Mouse (Mus musculus): ENCODE measurements at regions not wholly inside any gene's neighbourhood (a gene's known extent, or its start where the extent isn't known, plus 50 kb on each side); places are given as distances from the start of the nearest gene placed in this dataset.

DNA sequence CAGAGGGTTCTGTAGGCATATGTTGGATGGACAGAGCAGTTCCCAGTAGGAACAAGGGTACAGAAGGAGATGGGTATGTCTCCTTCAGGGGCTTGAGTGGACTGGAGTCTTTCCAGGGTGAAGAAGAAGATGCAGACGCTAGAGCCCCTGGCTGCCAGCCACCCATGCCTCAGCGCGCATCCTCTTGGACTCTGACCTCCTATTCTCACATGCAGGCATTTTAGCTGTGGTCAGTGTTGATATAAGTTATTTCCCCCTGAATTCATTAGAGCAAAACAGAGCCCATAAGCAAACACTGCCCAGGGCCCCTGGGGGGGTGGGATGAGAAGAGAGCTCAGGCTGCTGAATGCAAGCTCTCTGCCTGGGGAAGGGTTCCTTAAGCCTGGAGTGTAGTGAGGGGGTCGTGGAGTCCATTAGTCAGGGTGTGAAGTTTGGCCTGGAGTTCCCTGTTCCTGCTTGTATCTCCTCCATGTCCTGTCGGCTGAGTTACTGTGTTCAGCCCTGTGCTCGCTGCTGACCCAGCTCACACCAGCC lies 54.0 kb upstream of the Nkx2-2 start:
- WGBS: 70% methylated on average over 6 of the region's 6 CpGs
- ATAC-seq (replicated peaks; ENCODE audit: low FRiP score): no peak
- no peak overlapping the region for H3K9ac ChIP-seq (ENCODE audit: low read depth, low read length)

DNA sequence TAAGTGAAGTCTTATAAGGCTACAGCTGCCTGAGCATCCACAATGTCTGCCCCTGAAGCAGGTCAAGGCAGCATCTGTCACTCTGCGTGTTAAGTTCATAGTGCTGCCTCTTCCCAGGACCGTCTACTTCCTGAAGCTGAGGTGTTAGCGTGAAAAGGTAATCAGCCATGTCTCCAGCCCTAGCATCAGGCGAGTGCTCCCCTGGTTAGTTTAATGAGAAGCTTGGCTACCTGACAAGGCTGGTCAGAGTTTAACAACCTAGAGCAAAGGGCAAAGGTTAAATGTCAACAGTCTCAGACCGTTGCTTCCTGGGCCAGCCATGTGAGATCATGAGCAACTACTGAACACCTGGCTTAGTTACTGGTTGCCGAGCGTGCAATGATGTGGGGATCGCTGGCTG lies 53.2 kb upstream of the Nkx2-2 start:
- H3K9ac ChIP-seq (ENCODE audit: low read depth, low read length): no peak overlapping the region
- DNase-seq (ENCODE audit: low spot score): no peak
- H3K27ac ChIP-seq (ENCODE audit: low read depth, low read length): no peak overlapping the region
- no peaks in the 10 kb centered on the region for H3K36me3 ChIP-seq (ENCODE audit: control insufficient read depth, insufficient read depth, low read length)
- no peaks in the 10 kb centered on the region for H3K9me3 ChIP-seq (ENCODE audit: control insufficient read depth, low read length)
- no peak overlapping the region for H3K4me3 ChIP-seq (ENCODE audit: low read depth, low read length)
- H3K4me2 ChIP-seq: no peak overlapping the region
- no peaks in the 10 kb centered on the region for H3K4me1 ChIP-seq (replicated peaks; ENCODE audit: control insufficient read depth, insufficient read depth, low read length)
- WGBS: 68% methylated on average over 8 of the region's 8 CpGs
- H3K27me3 ChIP-seq (replicated peaks; ENCODE audit: control insufficient read depth, insufficient read depth, low read length): no peaks in the 10 kb centered on the region
- no peak; the same call in 1 of the 2 replicates for ATAC-seq (replicated peaks; ENCODE audit: low FRiP score)

More for the DNA sequence above, 54.0 kb upstream of the Nkx2-2 start:
- Histone ChIP-seq H3K27me3 (replicated peaks; ENCODE audit: control insufficient read depth, insufficient read depth, low read length) (no peaks in the 10 kb centered on the region), H3K4me2 (no peak overlapping the region), H3K9me3 (ENCODE audit: control insufficient read depth, low read length) (no peaks in the 10 kb centered on the region), H3K27ac (ENCODE audit: low read depth, low read length) (no peak overlapping the region), H3K36me3 (ENCODE audit: control insufficient read depth, insufficient read depth, low read length) (no peaks in the 10 kb centered on the region), H3K4me3 (ENCODE audit: low read depth, low read length) (no peak overlapping the region), H3K4me1 (replicated peaks; ENCODE audit: control insufficient read depth, insufficient read depth, low read length) (no peaks in the 10 kb centered on the region)
- DNase-seq (ENCODE audit: low spot score): no peak

DNA sequence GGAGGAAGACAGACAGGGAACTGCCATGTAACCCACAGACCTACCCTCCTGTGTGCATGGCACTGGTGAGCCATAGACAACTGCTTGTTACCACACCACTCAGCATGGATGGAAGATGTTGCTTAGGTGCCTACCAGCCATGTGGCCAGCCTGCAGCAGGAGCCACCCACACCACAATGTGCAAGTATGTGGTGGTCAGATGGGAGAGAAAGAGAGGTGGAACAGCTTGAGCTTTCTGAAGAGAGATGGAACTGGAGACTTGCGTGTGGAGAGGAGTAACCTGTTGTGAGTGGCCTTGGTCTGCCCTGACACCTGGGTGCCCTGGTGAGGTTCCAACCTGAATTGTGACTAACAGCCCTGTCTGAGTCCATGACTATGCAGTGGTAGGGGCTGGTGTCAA lies 50.4 kb upstream of the Nkx2-2 start:
- Histone ChIP-seq H3K27ac (ENCODE audit: low read depth, low read length) (no peak overlapping the region), H3K9me3 (ENCODE audit: control insufficient read depth, low read length) (no peaks in the 10 kb centered on the region), H3K4me3 (ENCODE audit: low read depth, low read length) (no peak overlapping the region), H3K4me2 (no peak overlapping the region), H3K27me3 (replicated peaks; ENCODE audit: control insufficient read depth, insufficient read depth, low read length) (no peaks in the 10 kb centered on the region), H3K4me1 (replicated peaks; ENCODE audit: control insufficient read depth, insufficient read depth, low read length) (no peaks in the 10 kb centered on the region), H3K36me3 (ENCODE audit: control insufficient read depth, insufficient read depth, low read length) (no peaks in the 10 kb centered on the region), H3K9ac (ENCODE audit: low read depth, low read length) (no peak overlapping the region)
- DNase-seq (ENCODE audit: low spot score) (no peak), ATAC-seq (replicated peaks; ENCODE audit: low FRiP score) (no peak)
- 77% methylated on average over 1 of the region's 1 CpGs for WGBS
